Mouse (Mus musculus) cerebellum, postnatal 10 days (tissue): ENCODE measurements around the gene Taar2.

Experiments used
- DNase-seq, 2 experiments: peaks; one replicate each; pipeline ENCODE4 v3.0.0; 2021; ENCODE audit warnings: mixed read lengths in 2 of 2

The Taar2 gene

DNA sequence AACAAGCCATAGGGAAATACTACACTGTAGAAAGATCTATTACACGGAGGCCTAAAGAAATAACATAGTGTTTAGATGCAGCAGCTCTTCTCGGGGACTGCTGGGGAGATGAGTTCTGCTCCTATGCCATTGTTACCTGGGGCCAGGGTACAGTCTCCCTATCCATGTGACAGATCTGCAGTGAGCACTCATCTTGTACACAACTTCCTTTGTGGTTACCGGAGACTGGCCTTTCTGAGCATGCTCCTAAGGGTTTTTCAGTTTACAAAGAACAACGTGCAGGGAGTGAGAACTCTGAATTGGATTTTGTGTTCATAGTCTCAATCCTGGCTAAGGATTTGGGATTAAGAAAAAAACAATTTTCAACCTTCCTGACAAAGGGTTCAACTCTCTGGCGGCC is 48.0 kb downstream of the Taar2 start:
- DNase-seq, result no peak
